Mouse (Mus musculus) embryonic fibroblast, embryonic 13.5 days (primary cell): ENCODE results near the gene Gzme. TPM values are rescaled to one million over a fixed set of nuclear protein-coding genes. Genes with fewer than 3 reads are reported as not detected.

Experiments
- H3K27ac ChIP-seq: 2 replicates; pipeline ENCODE4 v1.5.1; 2012; ENCODE audit warnings: low read length, control low read depth, inconsistent platforms; ENCODE audit not compliant: insufficient read depth
- H3K4me1 ChIP-seq: 2 replicates; pipeline ENCODE4 v1.6.1; 2011; ENCODE audit warnings: low read length; ENCODE audit not compliant: control insufficient read depth, insufficient read depth
- H3K4me3 ChIP-seq: 2 replicates; pipeline ENCODE4 v1.5.1; 2011; ENCODE audit warnings: mild to moderate bottlenecking, control low read depth, low read length; ENCODE audit not compliant: insufficient read depth
- CTCF ChIP-seq: IDR thresholded peaks from 2 replicates; pipeline ENCODE4 v1.5.1; 2011; ENCODE audit warnings: mild to moderate bottlenecking, control low read depth, low read length, moderate library complexity, borderline replicate concordance; ENCODE audit not compliant: insufficient read depth
- POLR2A ChIP-seq: IDR thresholded peaks from 2 replicates; pipeline ENCODE4 v1.6.1; 2011; ENCODE audit warnings: low read depth, mild to moderate bottlenecking, control low read depth, low read length, moderate library complexity
- polyA plus RNA-seq: library from polyadenylated mRNA; stranded (reverse); fragments of >200 nt; gene quantifications from 2 replicates; pipeline ENCODE4 v1.2.4, GENCODE M21; 2011; ENCODE audit warnings: low read depth; ENCODE audit not compliant: missing spikeins, insufficient read length

Gene Gzme
- polyA plus RNA-seq, 1 experiment, result 3.2 TPM

DNA sequence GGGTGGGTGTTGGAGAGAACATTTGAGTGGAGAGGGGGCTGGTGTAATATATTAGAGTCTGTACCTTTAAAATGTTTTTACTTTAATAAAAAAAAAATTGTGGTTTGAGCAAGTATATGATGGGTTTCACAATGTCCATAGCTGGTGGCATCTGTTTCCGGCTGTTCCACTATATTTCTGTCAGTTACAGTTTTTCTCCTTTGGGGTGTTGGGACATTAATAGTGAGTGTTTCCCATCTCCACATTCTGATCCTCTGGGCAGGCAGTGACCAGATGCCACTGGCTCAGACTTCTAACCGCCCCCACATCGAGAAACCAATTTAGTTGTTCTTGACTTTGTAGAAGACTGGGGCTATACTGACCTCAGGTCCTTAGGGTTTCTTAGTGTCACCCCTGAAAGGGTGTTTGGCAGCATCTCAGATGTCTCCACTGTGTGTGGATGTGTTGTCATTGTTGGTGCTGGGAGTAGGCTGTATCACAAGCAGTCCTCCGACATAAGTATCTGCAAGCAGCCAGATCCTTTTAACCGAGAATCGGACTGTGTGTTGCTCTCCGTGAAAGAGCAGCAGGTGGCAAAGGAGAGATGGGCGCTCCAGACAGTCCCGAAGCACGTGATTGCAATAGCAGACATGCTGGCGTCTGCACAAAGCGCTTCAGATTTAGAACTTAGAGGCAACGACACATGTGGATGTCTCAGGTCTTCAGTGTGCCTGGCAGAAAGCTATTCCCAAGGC lies 14.8 kb downstream of the Gzme start:
- no peak for TF ChIP-seq POLR2A
- no peak for TF ChIP-seq CTCF
- H3K4me3 ChIP-seq, result no peak overlapping the region
- no peaks in the 10 kb centered on the region for H3K4me1 ChIP-seq
- no peak overlapping the region for H3K27ac ChIP-seq

DNA sequence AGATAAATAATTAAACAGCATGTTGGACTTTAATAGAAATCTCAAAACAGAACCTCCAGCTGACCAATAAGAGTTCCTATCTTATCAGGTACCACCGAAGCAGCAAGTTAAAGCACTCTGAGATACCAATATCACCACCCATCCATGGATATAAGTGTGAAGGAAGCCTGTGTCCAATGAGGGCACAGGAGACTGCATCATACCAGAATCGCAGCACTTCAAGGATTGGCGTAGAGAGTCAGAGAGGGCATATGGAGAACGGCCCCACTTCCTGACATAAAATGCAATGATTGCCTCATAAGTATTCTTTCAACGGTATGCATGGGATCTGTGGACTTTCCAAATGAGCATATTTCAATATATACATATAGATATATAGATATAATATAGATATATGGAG lies 15.4 kb downstream of the Gzme start:
- no peak overlapping the region for H3K4me3 ChIP-seq
- TF ChIP-seq POLR2A, result no peak
- TF ChIP-seq CTCF, result no peak
- no peak overlapping the region for H3K27ac ChIP-seq
- no peaks in the 10 kb centered on the region for H3K4me1 ChIP-seq

DNA sequence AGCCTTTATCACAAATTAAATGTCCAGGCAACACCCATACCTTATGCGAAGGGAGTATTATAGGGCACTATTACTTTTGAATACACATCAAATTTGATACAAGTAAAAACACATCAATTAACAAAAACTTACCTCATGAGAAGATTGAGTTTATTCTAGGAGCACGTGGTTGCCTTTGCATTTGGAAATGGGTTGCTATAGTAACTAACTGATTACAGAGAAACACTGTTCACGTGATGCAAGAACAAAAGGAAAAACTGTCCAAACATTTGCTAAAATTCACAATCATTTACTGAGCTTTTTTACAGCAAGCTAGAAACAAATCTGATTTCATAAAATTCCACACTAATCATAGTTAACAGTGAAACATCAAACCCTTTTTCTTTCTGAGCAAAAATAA lies 17.0 kb downstream of the Gzme start:
- H3K4me1 ChIP-seq, result no peaks in the 10 kb centered on the region
- H3K27ac ChIP-seq, result no peak overlapping the region
- no peak for TF ChIP-seq POLR2A
- no peak for TF ChIP-seq CTCF
- H3K4me3 ChIP-seq, result no peak overlapping the region

DNA sequence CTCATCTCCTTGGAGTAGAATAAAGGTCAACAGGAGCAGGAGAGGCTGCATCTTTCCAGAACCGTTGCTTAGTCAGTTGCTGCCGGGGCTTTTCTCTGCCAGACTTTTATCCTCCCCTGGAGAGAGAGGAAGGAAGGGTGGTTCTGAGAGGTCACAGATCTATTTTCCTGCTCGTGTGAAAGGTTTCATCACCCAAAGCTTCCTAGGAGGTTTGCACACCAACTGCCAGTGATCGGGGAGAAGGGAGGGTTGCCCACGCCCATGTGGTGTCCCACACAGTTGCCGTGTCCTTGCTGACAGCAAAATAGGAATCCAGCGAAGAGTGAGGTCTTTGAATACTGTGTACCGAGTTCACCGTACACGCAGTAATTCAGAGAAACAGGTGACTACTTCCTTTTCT lies 18.0 kb downstream of the Gzme start, which contains the start of gene Ctsg:
Ctsg (minus strand) TSS at position 189 of the 400 bp plus-strand sequence.
- no peak for TF ChIP-seq POLR2A
- TF ChIP-seq CTCF, result no peak
- Histone ChIP-seq H3K4me3 (no peak within 1 kb of the TSS), H3K27ac (no peak within 1 kb of the TSS), H3K4me1 (no peaks in the 10 kb centered on the region)

DNA sequence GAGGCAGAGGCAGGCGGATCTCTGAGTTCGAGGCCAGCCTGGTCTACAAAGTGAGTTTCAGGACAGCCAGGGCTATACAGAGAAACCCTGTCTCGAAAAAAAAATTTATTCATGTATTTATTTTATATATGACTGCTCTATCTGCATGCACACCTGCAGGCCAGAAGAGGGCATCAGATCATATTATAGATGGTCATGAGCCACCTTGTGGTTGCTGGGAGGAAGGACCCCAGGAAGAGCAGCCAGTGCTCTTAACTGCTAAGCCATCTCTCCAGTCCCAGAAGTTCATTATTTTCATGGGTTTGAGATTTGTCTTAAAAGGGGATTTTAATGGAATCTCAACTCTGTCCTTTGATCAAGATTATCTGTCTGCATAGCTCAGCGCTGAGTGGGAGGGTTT lies 21.5 kb downstream of the Gzme start:
- no peak for TF ChIP-seq POLR2A
- TF ChIP-seq CTCF, result peak; percentile 41; the same call in 1 of the 2 replicates
- Histone ChIP-seq H3K27ac (no peak overlapping the region), H3K4me3 (no peak overlapping the region), H3K4me1 (no peaks in the 10 kb centered on the region)

DNA sequence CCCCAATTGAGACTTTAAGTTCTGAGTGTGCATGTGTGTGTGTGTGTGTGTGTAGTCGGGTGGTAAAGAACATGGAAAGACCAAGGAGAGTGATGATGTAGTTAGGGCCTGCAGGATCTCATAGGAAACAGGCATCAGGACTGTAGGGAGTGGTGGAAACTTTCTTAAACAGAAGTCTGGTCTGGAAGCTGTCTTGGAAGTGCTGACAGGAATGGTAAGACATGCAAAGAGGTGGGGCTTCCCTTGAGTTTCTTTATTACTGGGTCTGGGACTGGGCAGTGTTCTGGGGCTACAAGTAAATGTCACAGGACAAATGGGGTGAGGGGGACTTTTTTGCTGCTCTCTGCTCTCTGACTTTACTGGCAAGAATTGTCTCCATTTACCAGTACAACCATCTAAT lies 22.8 kb downstream of the Gzme start:
- no peak for TF ChIP-seq POLR2A
- TF ChIP-seq CTCF, result no peak
- no peak overlapping the region for H3K27ac ChIP-seq
- H3K4me3 ChIP-seq, result no peak overlapping the region
- no peaks in the 10 kb centered on the region for H3K4me1 ChIP-seq

DNA sequence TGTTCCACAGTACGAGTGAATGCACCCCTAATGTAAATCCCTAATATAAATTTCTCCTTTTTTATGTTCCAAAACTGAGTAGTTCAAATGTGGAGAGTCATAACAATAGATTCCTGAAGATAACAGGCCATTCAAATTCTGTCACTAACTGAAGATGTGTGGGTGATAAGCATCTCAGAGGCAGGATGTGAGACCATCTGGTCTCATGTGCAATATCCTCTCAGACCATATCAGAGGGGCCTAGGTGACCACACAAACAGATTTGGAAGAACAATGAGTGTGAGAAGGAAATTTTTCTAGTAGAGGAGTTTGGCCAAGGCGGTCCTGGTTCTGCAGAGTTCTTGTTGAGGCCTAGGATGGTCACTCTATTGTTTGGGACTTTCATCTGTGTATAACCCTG lies 27.1 kb downstream of the Gzme start:
- TF ChIP-seq POLR2A (no peak), CTCF (no peak)
- H3K27ac ChIP-seq, result no peak overlapping the region
- H3K4me3 ChIP-seq, result no peak overlapping the region
- no peaks in the 10 kb centered on the region for H3K4me1 ChIP-seq

DNA sequence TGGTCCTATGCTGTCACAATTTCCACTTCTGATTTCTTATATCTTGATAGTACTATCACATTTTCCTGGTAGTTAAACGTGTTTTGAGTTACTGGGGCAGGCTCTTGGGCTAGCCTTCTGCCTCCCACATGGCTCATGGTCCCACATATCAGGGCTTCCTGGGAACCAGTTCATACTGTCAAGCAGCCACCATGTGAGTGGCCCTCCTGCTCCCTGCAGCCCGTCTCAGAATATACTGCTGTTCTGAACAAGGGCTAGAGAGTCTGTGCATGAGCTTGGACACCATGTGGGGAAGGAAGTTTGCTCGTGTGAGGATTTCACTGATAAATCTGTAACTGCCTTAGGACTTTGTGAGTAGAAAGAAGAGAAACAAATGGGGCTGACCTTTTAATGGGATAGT lies 33.7 kb downstream of the Gzme start:
- Histone ChIP-seq H3K4me3 (no peak overlapping the region), H3K27ac (no peak overlapping the region)

DNA sequence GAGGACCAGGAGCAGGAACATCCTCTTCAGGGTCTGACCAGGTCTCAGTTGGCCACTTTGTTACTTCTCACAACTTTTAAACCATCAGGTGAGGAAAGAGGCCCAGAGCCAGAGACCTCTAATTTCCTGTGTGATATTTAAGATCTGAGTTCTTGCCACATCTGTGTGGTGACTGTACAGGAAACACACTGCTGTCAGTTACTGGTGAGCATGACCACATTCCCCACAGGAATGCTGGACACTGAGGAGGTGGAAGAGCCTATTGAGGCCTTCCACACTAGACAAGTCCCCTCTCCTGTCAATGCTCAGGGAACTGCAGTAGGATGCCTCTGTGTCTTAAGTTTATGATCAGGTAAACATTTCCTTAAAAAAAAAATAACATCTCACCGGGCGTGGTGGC lies 35.3 kb downstream of the Gzme start, which contains the start of gene Mcpt8:
Mcpt8 (minus strand) TSS at position 107 of the 400 bp plus-strand sequence.
- Histone ChIP-seq H3K27ac (no peak within 1 kb of the TSS), H3K4me1 (peaks cover 8% of the 10 kb centered on the region; the same call in 1 of the 2 replicates), H3K4me3 (no peak within 1 kb of the TSS)
- no peak for TF ChIP-seq POLR2A
- no peak for TF ChIP-seq CTCF

More for the DNA sequence above, 33.7 kb downstream of the Gzme start:
- H3K4me1 ChIP-seq, result peaks cover 8% of the 10 kb centered on the region; the same call in 1 of the 2 replicates
- no peak for TF ChIP-seq CTCF
- TF ChIP-seq POLR2A, result no peak

DNA sequence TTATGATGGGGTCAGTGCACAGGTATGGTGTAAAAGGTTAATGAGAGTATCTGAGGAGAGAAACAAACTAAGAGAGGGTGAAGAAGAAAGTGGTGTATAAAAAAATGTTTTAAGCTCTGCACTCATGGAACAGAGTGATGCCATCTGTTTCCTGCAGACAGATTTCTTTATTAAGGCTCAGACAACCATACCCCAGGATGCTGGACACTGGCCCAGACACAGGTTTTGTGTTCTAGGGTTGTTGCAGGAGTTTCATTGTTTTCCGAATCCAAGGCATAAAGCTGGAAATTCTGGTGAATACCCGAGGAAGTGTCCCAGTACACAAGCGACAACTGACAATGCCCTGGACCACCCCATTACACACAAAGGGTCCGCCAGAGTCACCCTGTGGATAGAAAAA lies 38.4 kb downstream of the Gzme start:
- Histone ChIP-seq H3K4me1 (peaks cover 8% of the 10 kb centered on the region; the same call in 1 of the 2 replicates), H3K27ac (no peak overlapping the region)
- no peak for TF ChIP-seq POLR2A
- TF ChIP-seq CTCF, result no peak

More for the DNA sequence above, 38.4 kb downstream of the Gzme start:
- H3K4me3 ChIP-seq, result no peak overlapping the region

Other genes with a start within 250 kb of the Gzme start
- 0.23 and 0.35 TPM in 2 replicates for gene Cbln3, start 236.2 kb downstream of the Gzme start, polyA plus RNA-seq
- gene Khnyn, start 235.7 kb downstream of the Gzme start, polyA plus RNA-seq, result 15.4 and 17.5 TPM in 2 replicates
- 19.6 and 25.0 TPM in 2 replicates for gene Sdr39u1, start 220.3 kb downstream of the Gzme start, polyA plus RNA-seq
- gene Cma1, start 175.9 kb downstream of the Gzme start, polyA plus RNA-seq, result not detected in 2 replicates
- 4.3 TPM in 1 of 2 replicates, not detected in the other for gene Cma2, start 169.6 kb downstream of the Gzme start, polyA plus RNA-seq
- gene Mcpt1, start 102.7 kb downstream of the Gzme start, polyA plus RNA-seq, result 1.2 TPM in 1 of 2 replicates, not detected in the other
- not detected in 2 replicates for gene Mcpt9, start 90.1 kb downstream of the Gzme start, polyA plus RNA-seq
- not detected in 2 replicates for gene Mcpt2, start 78.6 kb downstream of the Gzme start, polyA plus RNA-seq
- not detected in 2 replicates for gene Mcpt4, start 58.3 kb downstream of the Gzme start, polyA plus RNA-seq
- 16.6 and 74.8 TPM in 2 replicates for gene Mcpt8, start 35.4 kb downstream of the Gzme start, polyA plus RNA-seq
- gene Ctsg, start 18.1 kb downstream of the Gzme start, polyA plus RNA-seq, result not detected in 2 replicates
- gene Gzmd, start 12.0 kb upstream of the Gzme start, polyA plus RNA-seq, result 1.6 TPM in 1 of 2 replicates, not detected in the other
- gene Gzmg, start 39.0 kb upstream of the Gzme start, polyA plus RNA-seq, result not detected in 2 replicates
- gene Gzmn, start 54.0 kb upstream of the Gzme start, polyA plus RNA-seq, result not detected in 2 replicates
- not detected in 2 replicates for gene Gzmf, start 90.8 kb upstream of the Gzme start, polyA plus RNA-seq
- not detected in 2 replicates for gene Gzmc, start 114.0 kb upstream of the Gzme start, polyA plus RNA-seq
- gene Gzmb, start 141.6 kb upstream of the Gzme start, polyA plus RNA-seq, result not detected in 2 replicates
- gene Atp12a, start 244.4 kb upstream of the Gzme start, polyA plus RNA-seq, result not detected in 2 replicates